21 mouse cellular contexts compared by ENCODE assay signal in the genomic region with DNA sequence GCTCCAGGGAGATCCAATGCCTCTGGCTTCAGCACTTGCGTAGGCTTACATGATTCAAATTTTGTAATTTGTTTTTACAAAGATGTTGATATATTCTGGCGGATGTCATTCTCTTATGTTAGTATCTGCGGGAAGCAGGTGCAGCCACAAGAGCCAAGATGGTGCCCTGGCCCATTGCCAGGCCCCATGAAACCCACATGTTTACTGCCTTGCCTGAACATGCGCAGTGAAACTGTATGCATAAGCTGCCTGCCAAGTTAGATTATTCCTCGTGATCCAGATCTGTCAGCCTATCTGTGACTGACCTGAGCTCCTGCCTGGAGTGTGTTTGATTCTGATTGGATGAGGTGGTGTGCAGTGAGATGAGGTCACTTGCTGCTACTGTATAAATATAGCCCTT.
DNase-seq lines count a peak whose midpoint lies in the region; ATAC-seq lines count a peak whose summit lies in the region.
"Had no signal": no experiment of that assay in that cellular context is flagged by ENCODE, and none has a peak within 500 bp of the region (broad histone marks: within the 10 kb centered on the region; RNA-seq: fewer than 3 reads in every experiment).

No protein-coding gene starts in this region.

- no peak overlapping the region for H3K27ac ChIP-seq in kidney, embryonic 14.5 days (ENCODE audit: low read depth, low read length)
- H3K27ac ChIP-seq: heart, embryonic 13.5 days; left cerebral cortex, adult 2 months; limb, embryonic 13.5 days; liver, embryonic 14.5 days; neural tube, embryonic 12.5 days had no signal

- H3K9ac ChIP-seq in kidney, embryonic 14.5 days (ENCODE audit: low read depth, low read length) = no peak overlapping the region
- H3K9ac ChIP-seq: heart, embryonic 13.5 days; limb, embryonic 13.5 days; liver, embryonic 14.5 days; neural tube, embryonic 12.5 days had no signal

- no peaks in the 10 kb centered on the region for H3K36me3 ChIP-seq in kidney, embryonic 14.5 days (ENCODE audit: control insufficient read depth, insufficient read depth, low read length)
- H3K36me3 ChIP-seq: G1E; heart, embryonic 13.5 days; limb, embryonic 13.5 days; neural tube, embryonic 12.5 days had no signal

- 92% methylated on average over 5 of the region's 5 CpGs for WGBS in kidney, embryonic 14.5 days

- peak; percentile 69 for DNase-seq in cerebellum, postnatal 10 days
- no peak for DNase-seq in cerebellum, adult 11 months
- DNase-seq in left cerebral cortex, postnatal 4 days = peak; percentile 67
- DNase-seq in left cerebral cortex, adult 9 months (ENCODE audit: low spot score in 2 of 2) = no peak
- peak; percentile 19 for DNase-seq in right cerebral cortex, postnatal 4 days
- no peak for DNase-seq in right cerebral cortex, postnatal 36 days (ENCODE audit: low spot score in 2 of 2)
- no peak for DNase-seq in heart, adult 8-10 months (ENCODE audit: low spot score)
- DNase-seq: adrenal gland, postnatal 36 days; heart, postnatal 36 days; kidney, adult 18-20 months; kidney, postnatal 14 days; thymus, postnatal 14 days had no signal

- ATAC-seq in kidney, embryonic 14.5 days (ENCODE audit: low FRiP score, low TSS enrichment) = no peak
- ATAC-seq: CD4-positive, CD25-positive, alpha-beta regulatory T cell, adult 4 months; hindbrain, embryonic 16.5 days had no signal

- intact Hi-C loops in left cerebral cortex, postnatal 4 days (cut with DNase I) = no loop called here

- H3K4me2 ChIP-seq in kidney, embryonic 14.5 days (replicated peaks; ENCODE audit: low read depth, low read length) = no peak overlapping the region
- H3K4me2 ChIP-seq: heart, embryonic 13.5 days; limb, embryonic 13.5 days; neural tube, embryonic 12.5 days had no signal

- H3K27me3 ChIP-seq in kidney, embryonic 14.5 days (ENCODE audit: control insufficient read depth, insufficient read depth, low read length) = no peaks in the 10 kb centered on the region
- H3K27me3 ChIP-seq: heart, embryonic 13.5 days; limb, embryonic 13.5 days; neural tube, embryonic 12.5 days had no signal

- H3K9me3 ChIP-seq in kidney, embryonic 14.5 days (ENCODE audit: control insufficient read depth, low read length) = no peaks in the 10 kb centered on the region
- H3K9me3 ChIP-seq: heart, embryonic 13.5 days; limb, embryonic 13.5 days; neural tube, embryonic 12.5 days had no signal

- no peak overlapping the region for H3K4me3 ChIP-seq in kidney, embryonic 14.5 days (ENCODE audit: low read length)
- H3K4me3 ChIP-seq: heart, embryonic 13.5 days; left cerebral cortex, adult 2 months; limb, embryonic 13.5 days; neural tube, embryonic 12.5 days had no signal

- no peaks in the 10 kb centered on the region for H3K4me1 ChIP-seq in kidney, embryonic 14.5 days (ENCODE audit: control insufficient read depth, insufficient read depth, low read length)
- H3K4me1 ChIP-seq: heart, embryonic 13.5 days; limb, embryonic 13.5 days; neural tube, embryonic 12.5 days had no signal

Comparison
In these comparisons a context has a peak if more than half of its experiments do, and no peak if none do; other contexts are left out.
1. DNase-seq: peak in cerebellum, postnatal 10 days (2 of 2), left cerebral cortex, postnatal 4 days (single experiment) and right cerebral cortex, postnatal 4 days (single experiment); none in cerebellum, adult 11 months (single experiment), left cerebral cortex, adult 9 months (0 of 2), right cerebral cortex, postnatal 36 days (0 of 2) and heart, adult 8-10 months (single experiment).